Mouse (Mus musculus) liver, postnatal 0 days (tissue): ENCODE data around the gene Fkbp14. TPM values are rescaled to one million over a fixed set of nuclear protein-coding genes. Genes with fewer than 3 reads are reported as not detected.

Source experiments
- ATAC-seq: fragments of 200-750 bp; cut with Nextera tagmentation; 2 replicates; pipeline ENCODE4 v1.8.0; 2017; ENCODE audit warnings: mild to moderate bottlenecking, moderate library complexity
- DNase-seq: peaks from one replicate; pipeline ENCODE4 v3.0.0-alpha.2; 2016
- H3K27ac ChIP-seq: fragments of 300-500 bp; sonication (generic); 2 replicates; pipeline ENCODE4 v1.5.1; 2014; ENCODE audit warnings: antibody characterized with exemption, moderate library complexity, mild to moderate bottlenecking, low read depth
- H3K27me3 ChIP-seq: fragments of 300-500 bp; sonication (generic); 2 replicates; pipeline ENCODE4 v1.6.1; 2014; ENCODE audit warnings: low read length, control low read depth, mixed read lengths; ENCODE audit not compliant: insufficient read depth
- H3K36me3 ChIP-seq: fragments of 300-500 bp; sonication (generic); replicated peaks from 2 replicates; pipeline ENCODE4 v1.6.1; 2014; ENCODE audit warnings: mild to moderate bottlenecking, control low read depth, low read length, moderate library complexity, mixed read lengths; ENCODE audit not compliant: insufficient read depth
- H3K4me1 ChIP-seq: fragments of 300-500 bp; sonication (generic); 2 replicates; pipeline ENCODE4 v1.6.1; 2014; ENCODE audit warnings: antibody characterized with exemption, mild to moderate bottlenecking, control low read depth; ENCODE audit not compliant: insufficient read depth
- H3K4me2 ChIP-seq: fragments of 300-500 bp; sonication (generic); 2 replicates; pipeline ENCODE4 v1.6.1; 2014; ENCODE audit warnings: low read depth, mild to moderate bottlenecking, low read length, moderate library complexity, mixed read lengths
- H3K4me3 ChIP-seq: fragments of 300-500 bp; sonication (generic); 2 replicates; pipeline ENCODE4 v1.5.1; 2014; ENCODE audit warnings: low read depth, low read length
- H3K9ac ChIP-seq: fragments of 300-500 bp; sonication (generic); replicated peaks from 2 replicates; pipeline ENCODE4 v1.6.1; 2014; ENCODE audit warnings: mild to moderate bottlenecking, moderate library complexity
- H3K9me3 ChIP-seq: fragments of 300-500 bp; sonication (generic); 2 replicates; pipeline ENCODE4 v1.6.1; 2016; ENCODE audit warnings: mild to moderate bottlenecking, control low read depth, low read length, mixed read lengths
- CTCF ChIP-seq: sonication (generic); IDR thresholded peaks from 2 replicates; pipeline ENCODE4 v1.5.1; 2016; ENCODE audit warnings: antibody characterized with exemption, low read depth
- EP300 ChIP-seq: IDR thresholded peaks from 2 replicates; pipeline ENCODE4 v1.6.1; 2016; ENCODE audit warnings: antibody characterized with exemption, low read depth, mild to moderate bottlenecking
- WGBS: fragments of 180-500 bp; shearing (Covaris S2); extraction: QIAGEN DNeasy Blood & Tissue Kit; methylation state at CpG from one replicate; pipeline ENCODE4 v1.1.7; 2014; ENCODE audit not compliant: insufficient replicate concordance; 5-methylcytosine and 5-hydroxymethylcytosine counted together
- polyA plus RNA-seq: library from polyadenylated mRNA; unstranded; fragments of >200 nt; fragmentation: Nextera tagmentation; extraction: Ambion mirVana; gene quantifications from 2 replicates; pipeline ENCODE4 v1.2.1, GENCODE M21; 2015

Fkbp14 gene
- polyA plus RNA-seq, 1 experiment from 2014 or later, result 2.3 TPM

DNA sequence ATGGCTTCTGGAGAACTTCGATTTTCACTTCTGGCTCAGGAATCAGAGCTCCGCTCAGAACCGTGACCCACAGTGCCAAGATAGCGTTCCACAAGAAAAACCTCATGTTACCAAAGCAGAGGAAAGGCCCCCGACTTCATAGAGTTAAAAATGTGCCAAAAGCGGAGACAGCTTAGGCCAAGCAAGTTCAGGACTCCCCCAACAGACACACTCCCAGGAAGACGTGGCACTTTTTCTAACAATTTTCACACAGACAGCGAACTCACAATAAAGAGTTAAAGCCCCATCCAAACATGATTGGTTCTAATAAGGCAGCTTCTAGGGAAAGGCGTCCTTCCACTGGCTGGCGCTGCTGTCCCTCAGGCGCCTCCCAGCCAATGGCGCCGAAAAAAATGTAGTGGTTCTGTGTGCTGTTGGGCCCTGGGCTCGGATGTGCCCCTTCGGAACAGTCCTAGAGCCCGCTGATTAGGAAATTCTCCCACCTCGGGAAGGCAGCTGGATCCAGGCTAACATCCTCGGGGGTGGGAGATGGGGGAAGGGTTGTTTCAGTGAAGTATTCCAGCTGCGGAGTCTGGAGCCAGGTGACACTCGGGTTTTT lies 4.1 kb downstream of the Fkbp14 start:
- Histone ChIP-seq H3K27ac (peak overlapping the region; percentile 62), H3K4me3 (peak overlapping the region; percentile 66), H3K9me3 (no peaks in the 10 kb centered on the region), H3K27me3 (no peaks in the 10 kb centered on the region), H3K4me2 (peak overlapping the region; percentile 91), H3K4me1 (peaks cover 19% of the 10 kb centered on the region), H3K9ac (peak overlapping the region; percentile 77), H3K36me3 (no peaks in the 10 kb centered on the region)
- DNase-seq, result peak; percentile 83
- WGBS, result 2% methylated on average over 20 of the region's 20 CpGs
- no peak for TF ChIP-seq EP300
- ATAC-seq, result peak; percentile 78

DNA sequence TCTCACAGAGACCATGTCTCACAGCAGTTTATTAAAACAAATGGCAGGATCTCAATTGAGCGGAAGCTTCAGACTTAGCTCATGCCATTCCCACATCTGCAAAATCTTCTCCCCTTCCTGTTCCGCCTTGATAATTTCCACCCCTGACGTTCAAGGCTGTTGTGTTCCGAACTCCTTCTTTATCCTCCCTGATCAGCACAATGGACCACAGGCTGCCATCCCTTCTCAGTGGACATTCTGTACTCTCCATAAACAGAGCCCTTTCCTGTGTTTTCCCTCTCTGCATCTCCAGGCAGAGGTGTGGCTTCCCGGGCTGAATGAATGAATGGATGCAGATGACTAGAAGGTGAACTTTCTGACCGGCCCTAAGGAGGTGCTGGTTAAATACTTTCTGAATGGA lies 5.3 kb downstream of the Fkbp14 start:
- Histone ChIP-seq H3K4me3 (no peak overlapping the region), H3K27ac (no peak overlapping the region), H3K9ac (no peak overlapping the region), H3K4me1 (peaks cover 19% of the 10 kb centered on the region), H3K9me3 (no peaks in the 10 kb centered on the region), H3K27me3 (no peaks in the 10 kb centered on the region), H3K36me3 (no peaks in the 10 kb centered on the region), H3K4me2 (0 out of 2 replicates have a peak overlapping the region, but pooled peaks have one; percentile 1)
- ATAC-seq (no peak), DNase-seq (no peak)
- no peak for TF ChIP-seq CTCF
- 0 out of 2 replicates have a peak, but pooled peaks have one; percentile 12 for TF ChIP-seq EP300
- 55% methylated on average over 6 of the region's 6 CpGs for WGBS

DNA sequence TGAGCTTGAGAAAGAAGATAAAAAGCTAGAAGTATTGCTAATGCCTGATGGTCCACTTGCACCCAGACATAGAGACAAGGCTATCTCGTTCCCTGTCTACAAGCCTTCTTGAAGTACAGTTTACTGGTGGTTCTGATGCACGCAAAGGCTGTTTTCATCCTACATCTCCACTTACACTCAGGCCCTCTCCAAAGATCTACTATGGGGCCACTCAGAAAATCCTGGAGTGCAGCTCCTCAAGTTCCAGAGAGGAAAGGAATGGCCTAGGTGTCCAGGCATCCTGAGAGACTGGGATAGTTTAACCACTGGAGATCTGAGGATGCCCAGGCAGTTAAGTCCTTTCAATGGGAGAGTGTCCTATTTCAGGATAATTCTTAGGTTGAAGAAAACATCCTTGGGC lies 6.4 kb downstream of the Fkbp14 start:
- H3K9ac ChIP-seq, result no peak overlapping the region
- DNase-seq (no peak), ATAC-seq (no peak)
- H3K36me3 ChIP-seq, result no peaks in the 10 kb centered on the region
- H3K4me3 ChIP-seq, result no peak overlapping the region
- H3K4me1 ChIP-seq, result peaks cover 17% of the 10 kb centered on the region
- no peak overlapping the region for H3K27ac ChIP-seq
- H3K27me3 ChIP-seq, result no peaks in the 10 kb centered on the region
- 81% methylated on average over 2 of the region's 2 CpGs for WGBS
- no peaks in the 10 kb centered on the region for H3K9me3 ChIP-seq
- TF ChIP-seq CTCF (no peak), EP300 (no peak)
- no peak overlapping the region for H3K4me2 ChIP-seq

DNA sequence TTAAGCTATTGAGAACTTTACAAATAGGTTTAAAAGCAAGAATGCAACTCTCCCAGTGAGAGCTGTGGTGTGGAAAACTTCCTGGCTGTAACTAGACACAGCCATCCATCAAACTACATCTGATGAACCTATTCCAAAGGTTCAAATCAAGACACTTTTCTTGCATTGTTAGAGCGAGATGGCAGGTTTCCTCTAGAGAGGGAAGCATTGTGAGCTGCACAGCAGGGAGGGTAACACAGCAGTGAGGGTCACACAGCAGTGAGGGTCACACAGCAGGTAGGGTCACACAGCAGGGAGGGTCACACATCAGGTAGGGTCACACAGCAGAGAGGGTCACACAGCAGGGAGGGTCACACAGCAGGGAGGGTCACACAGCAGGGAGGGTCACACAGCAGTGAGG lies 8.9 kb downstream of the Fkbp14 start:
- 63% methylated on average over 1 of the region's 1 CpGs for WGBS
- H3K4me1 ChIP-seq, result peaks cover 8% of the 10 kb centered on the region

DNA sequence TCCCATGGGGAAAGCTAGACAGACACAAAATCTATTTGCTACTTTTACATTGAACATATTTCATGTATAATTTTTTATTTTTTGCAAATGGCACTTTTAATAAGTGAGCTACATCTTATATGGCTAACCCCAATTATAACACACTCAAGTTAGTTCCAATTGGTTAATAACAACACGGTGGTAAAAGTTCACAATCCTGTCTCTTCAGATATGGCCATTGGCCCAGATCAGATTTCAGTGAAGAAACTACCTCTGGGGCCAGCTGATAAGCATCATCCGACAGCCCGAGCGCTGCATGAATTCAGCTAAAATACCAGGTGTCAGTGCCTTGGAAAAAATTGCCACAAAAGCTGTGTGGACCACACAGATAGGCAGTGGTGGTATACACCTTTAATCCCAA lies 9.4 kb downstream of the Fkbp14 start:
- H3K9ac ChIP-seq, result no peak overlapping the region
- H3K9me3 ChIP-seq, result no peaks in the 10 kb centered on the region
- DNase-seq (no peak), ATAC-seq (no peak)
- WGBS, result 52% methylated on average over 4 of the region's 4 CpGs
- no peak overlapping the region for H3K27ac ChIP-seq
- no peak for TF ChIP-seq CTCF
- no peak for TF ChIP-seq EP300
- no peak overlapping the region for H3K4me3 ChIP-seq
- no peaks in the 10 kb centered on the region for H3K27me3 ChIP-seq
- H3K36me3 ChIP-seq, result no peaks in the 10 kb centered on the region; the same call in 1 of the 2 replicates
- peaks cover 6% of the 10 kb centered on the region for H3K4me1 ChIP-seq
- H3K4me2 ChIP-seq, result no peak overlapping the region

More for the DNA sequence above, 8.9 kb downstream of the Fkbp14 start:
- no peak overlapping the region for H3K4me2 ChIP-seq
- no peak for DNase-seq
- no peaks in the 10 kb centered on the region for H3K27me3 ChIP-seq
- no peak overlapping the region for H3K27ac ChIP-seq
- ATAC-seq, result no peak
- no peak overlapping the region for H3K4me3 ChIP-seq
- no peaks in the 10 kb centered on the region for H3K9me3 ChIP-seq
- no peak for TF ChIP-seq EP300
- no peak for TF ChIP-seq CTCF
- no peak overlapping the region for H3K9ac ChIP-seq
- no peaks in the 10 kb centered on the region for H3K36me3 ChIP-seq

DNA sequence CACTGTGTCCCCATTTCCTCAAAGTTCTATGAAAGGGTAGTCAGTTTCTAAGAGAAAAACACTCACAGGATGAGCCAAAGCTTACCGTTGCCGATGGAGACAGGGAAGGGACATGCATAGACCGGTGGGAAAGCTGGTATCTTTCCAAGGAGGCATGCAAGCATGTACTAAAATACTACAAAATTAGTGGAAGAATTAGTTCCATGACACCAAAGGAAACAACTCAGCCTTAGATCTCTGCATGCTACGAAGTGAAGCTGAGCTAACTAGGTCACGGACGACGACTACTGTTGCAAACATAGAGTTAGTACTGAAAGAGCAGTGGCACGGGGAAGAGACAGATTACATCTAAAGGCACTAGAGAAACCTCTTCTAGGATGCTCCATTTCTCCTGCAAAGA lies 10.2 kb downstream of the Fkbp14 start:
- no peak overlapping the region for H3K4me2 ChIP-seq
- TF ChIP-seq EP300, result no peak
- no peak for TF ChIP-seq CTCF
- DNase-seq, result no peak
- H3K9ac ChIP-seq, result no peak overlapping the region
- H3K9me3 ChIP-seq, result no peaks in the 10 kb centered on the region
- no peak overlapping the region for H3K27ac ChIP-seq
- WGBS, result 79% methylated on average over 8 of the region's 8 CpGs
- H3K36me3 ChIP-seq, result no peaks in the 10 kb centered on the region; the same call in 1 of the 2 replicates
- no peak for ATAC-seq
- H3K4me3 ChIP-seq, result no peak overlapping the region
- H3K27me3 ChIP-seq, result no peaks in the 10 kb centered on the region
- peaks cover 2% of the 10 kb centered on the region; the same call in 1 of the 2 replicates for H3K4me1 ChIP-seq

DNA sequence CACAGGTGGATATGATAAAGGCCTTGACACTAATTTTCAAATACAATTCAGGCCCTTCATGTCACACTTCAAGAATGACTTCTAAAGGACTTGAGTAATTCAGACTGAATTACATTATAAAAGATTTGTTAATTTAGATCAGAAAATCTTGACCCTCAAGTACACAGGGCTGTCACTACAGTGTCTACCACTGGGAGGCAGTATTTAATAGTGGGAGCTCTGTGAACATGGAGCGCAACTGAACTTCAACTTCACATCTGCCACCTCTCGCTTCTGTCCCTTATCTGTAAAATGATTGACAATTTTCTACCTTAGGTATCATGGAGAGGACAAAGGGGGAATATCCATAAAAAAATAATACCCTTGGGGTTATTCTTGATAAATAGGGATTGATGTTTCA lies 10.9 kb downstream of the Fkbp14 start:
- WGBS, result 21% methylated on average over 2 of the region's 2 CpGs
- Histone ChIP-seq H3K4me1 (no peaks in the 10 kb centered on the region), H3K27me3 (no peaks in the 10 kb centered on the region), H3K27ac (no peak overlapping the region), H3K9ac (no peak overlapping the region), H3K9me3 (no peaks in the 10 kb centered on the region), H3K36me3 (no peaks in the 10 kb centered on the region; the same call in 1 of the 2 replicates), H3K4me3 (no peak overlapping the region), H3K4me2 (no peak overlapping the region)
- TF ChIP-seq CTCF (peak; percentile 85), EP300 (no peak)
- DNase-seq (peak; percentile 38), ATAC-seq (no peak)
